26 mouse cellular contexts compared by ENCODE assay signal in the genomic region with DNA sequence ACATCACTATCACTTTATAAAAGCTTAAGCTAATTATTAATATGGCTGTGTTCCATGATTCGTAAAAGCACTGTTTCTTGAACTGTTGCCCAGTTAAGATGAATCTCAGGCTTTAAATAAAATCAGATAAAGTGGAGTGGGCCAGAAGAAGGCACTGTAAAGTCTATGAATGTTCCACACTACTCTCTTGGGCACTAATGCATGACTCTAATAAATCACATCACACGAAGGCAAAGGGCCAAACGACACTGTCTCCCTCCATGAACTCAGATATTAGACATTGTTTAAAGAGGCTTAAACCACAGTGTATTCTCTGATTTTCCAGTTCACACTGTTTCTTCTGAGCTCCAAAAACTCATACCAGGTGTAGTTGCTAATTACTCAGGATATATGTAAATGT.
"Had no signal": no experiment of that assay in that cellular context is flagged by ENCODE, and none has a peak within 500 bp of the region (broad histone marks: within the 10 kb centered on the region; RNA-seq: fewer than 3 reads in every experiment).

No protein-coding gene starts in this region.

- H3K9me3 ChIP-seq: heart, embryonic 13.5 days; heart, embryonic 15.5 days; hindbrain, embryonic 10.5 days; hindbrain, embryonic 12.5 days; intestine, embryonic 15.5 days; limb, embryonic 10.5 days; limb, embryonic 12.5 days had no signal

- H3K36me3 ChIP-seq: heart, embryonic 13.5 days; heart, embryonic 15.5 days; hindbrain, embryonic 10.5 days; hindbrain, embryonic 12.5 days; intestine, embryonic 15.5 days; limb, embryonic 10.5 days; limb, embryonic 12.5 days had no signal

- H3K4me1 ChIP-seq: heart, embryonic 13.5 days; heart, embryonic 15.5 days; hindbrain, embryonic 10.5 days; hindbrain, embryonic 12.5 days; intestine, embryonic 15.5 days; limb, embryonic 10.5 days; limb, embryonic 12.5 days had no signal

- H3K4me2 ChIP-seq: heart, embryonic 11.5 days; heart, embryonic 13.5 days; heart, embryonic 15.5 days; hindbrain, embryonic 12.5 days; hindbrain, embryonic 14.5 days; intestine, embryonic 15.5 days; limb, embryonic 12.5 days had no signal

- H3K27ac ChIP-seq: gastrocnemius, adult 2 months; heart, adult 2 months; heart, embryonic 13.5 days; heart, embryonic 15.5 days; hindbrain, embryonic 10.5 days; hindbrain, embryonic 12.5 days; hindbrain, embryonic 14.5 days; intestine, embryonic 15.5 days; left cerebral cortex, adult 2 months; limb, embryonic 10.5 days; limb, embryonic 12.5 days had no signal

- H3K4me3 ChIP-seq: gastrocnemius, adult 2 months; heart, adult 2 months; heart, embryonic 13.5 days; heart, embryonic 15.5 days; hindbrain, embryonic 10.5 days; hindbrain, embryonic 12.5 days; intestine, embryonic 15.5 days; left cerebral cortex, adult 2 months; limb, embryonic 10.5 days; limb, embryonic 12.5 days had no signal

- DNase-seq: gastrocnemius, adult 2 months; gastrocnemius, postnatal 10 days; gastrocnemius, postnatal 25 days; heart, adult 2 months; heart, postnatal 14 days; heart, postnatal 4 days; kidney, adult 18-20 months; kidney, adult 8-10 months; kidney, postnatal 10 days; kidney, postnatal 25 days; kidney, postnatal 4 days; liver had no signal

- H3K27me3 ChIP-seq: heart, embryonic 13.5 days; heart, embryonic 15.5 days; hindbrain, embryonic 12.5 days; intestine, embryonic 15.5 days; limb, embryonic 12.5 days had no signal

- H3K9ac ChIP-seq: heart, embryonic 13.5 days; heart, embryonic 15.5 days; hindbrain, embryonic 12.5 days; hindbrain, embryonic 14.5 days; intestine, embryonic 15.5 days; limb, embryonic 12.5 days had no signal

- ATAC-seq: forebrain, embryonic 16.5 days; hindbrain, embryonic 16.5 days; inflammation-experienced regulatory T-cells, adult 6 months; intestine, embryonic 15.5 days; intestine, postnatal 0 days had no signal
